Mouse (Mus musculus) embryonic fibroblast, embryonic 13.5 days (primary cell): Measurements from ENCODE around the gene Zfp941. TPM values are rescaled to one million over a fixed set of nuclear protein-coding genes. Genes with fewer than 3 reads are reported as not detected.

Experiments used
- H3K27ac ChIP-seq: 2 replicates; pipeline ENCODE4 v1.5.1; 2012; ENCODE audit warnings: low read length, control low read depth, inconsistent platforms; ENCODE audit not compliant: insufficient read depth
- H3K4me1 ChIP-seq: 2 replicates; pipeline ENCODE4 v1.6.1; 2011; ENCODE audit warnings: low read length; ENCODE audit not compliant: control insufficient read depth, insufficient read depth
- H3K4me3 ChIP-seq: 2 replicates; pipeline ENCODE4 v1.5.1; 2011; ENCODE audit warnings: mild to moderate bottlenecking, control low read depth, low read length; ENCODE audit not compliant: insufficient read depth
- CTCF ChIP-seq: IDR thresholded peaks from 2 replicates; pipeline ENCODE4 v1.5.1; 2011; ENCODE audit warnings: mild to moderate bottlenecking, control low read depth, low read length, moderate library complexity, borderline replicate concordance; ENCODE audit not compliant: insufficient read depth
- POLR2A ChIP-seq: IDR thresholded peaks from 2 replicates; pipeline ENCODE4 v1.6.1; 2011; ENCODE audit warnings: low read depth, mild to moderate bottlenecking, control low read depth, low read length, moderate library complexity
- polyA plus RNA-seq: library from polyadenylated mRNA; stranded (reverse); fragments of >200 nt; gene quantifications from 2 replicates; pipeline ENCODE4 v1.2.4, GENCODE M21; 2011; ENCODE audit warnings: low read depth; ENCODE audit not compliant: missing spikeins, insufficient read length

Gene Zfp941
- polyA plus RNA-seq, 1 experiment = 2.2 TPM

DNA sequence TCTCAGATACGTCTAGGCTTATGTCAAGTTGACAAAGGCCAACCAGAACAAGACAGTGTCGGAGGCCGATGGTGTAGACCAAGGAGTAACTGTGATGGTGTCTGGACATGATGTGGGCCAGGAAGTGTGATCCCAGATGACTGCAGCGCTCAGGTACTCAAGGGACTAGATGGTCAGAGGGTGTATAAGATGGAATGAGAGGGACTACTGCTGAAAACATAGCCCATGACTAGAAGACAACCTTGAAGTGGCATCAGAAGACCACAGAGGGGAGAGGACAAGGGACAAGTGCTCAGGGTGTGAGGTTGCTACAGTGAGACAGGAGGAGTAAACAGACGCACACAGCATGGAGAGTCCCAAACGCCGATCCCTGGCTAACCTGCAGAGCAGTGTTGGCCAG lies 21.8 kb upstream of the Zfp941 start:
- TF ChIP-seq CTCF (no peak), POLR2A (no peak)
- Histone ChIP-seq H3K4me3 (no peak overlapping the region), H3K4me1 (no peaks in the 10 kb centered on the region), H3K27ac (no peak overlapping the region)

GRCm38 (mm10) chr7:140840750-140841735 lies 19.1 kb upstream of the Zfp941 start:
- TF ChIP-seq POLR2A (no peak), CTCF (no peak)
- Histone ChIP-seq H3K27ac (no peak overlapping the region), H3K4me1 (no peaks in the 10 kb centered on the region), H3K4me3 (no peak overlapping the region)

DNA sequence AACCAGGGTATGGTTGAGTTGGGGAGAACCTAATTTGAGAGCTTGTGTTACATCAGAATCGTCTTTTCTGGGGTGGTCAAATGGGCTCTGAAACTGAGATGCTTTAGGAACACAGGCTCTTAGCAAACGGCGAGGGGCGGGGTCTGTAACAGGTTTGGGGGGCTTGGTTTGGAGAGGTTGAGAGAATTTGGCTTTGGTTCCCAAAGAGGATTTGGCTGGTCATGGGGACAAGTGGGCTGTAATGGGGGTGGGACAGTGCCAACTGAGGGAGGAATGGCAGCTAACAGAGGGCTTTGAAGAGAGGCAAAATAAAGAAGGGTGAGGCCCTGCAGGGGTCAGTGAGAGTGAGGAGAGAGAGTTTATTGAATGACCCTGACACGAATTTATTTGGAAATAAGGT lies 17.6 kb upstream of the Zfp941 start:
- TF ChIP-seq POLR2A (no peak), CTCF (no peak)
- no peaks in the 10 kb centered on the region for H3K4me1 ChIP-seq
- no peak overlapping the region for H3K4me3 ChIP-seq
- no peak overlapping the region for H3K27ac ChIP-seq

DNA sequence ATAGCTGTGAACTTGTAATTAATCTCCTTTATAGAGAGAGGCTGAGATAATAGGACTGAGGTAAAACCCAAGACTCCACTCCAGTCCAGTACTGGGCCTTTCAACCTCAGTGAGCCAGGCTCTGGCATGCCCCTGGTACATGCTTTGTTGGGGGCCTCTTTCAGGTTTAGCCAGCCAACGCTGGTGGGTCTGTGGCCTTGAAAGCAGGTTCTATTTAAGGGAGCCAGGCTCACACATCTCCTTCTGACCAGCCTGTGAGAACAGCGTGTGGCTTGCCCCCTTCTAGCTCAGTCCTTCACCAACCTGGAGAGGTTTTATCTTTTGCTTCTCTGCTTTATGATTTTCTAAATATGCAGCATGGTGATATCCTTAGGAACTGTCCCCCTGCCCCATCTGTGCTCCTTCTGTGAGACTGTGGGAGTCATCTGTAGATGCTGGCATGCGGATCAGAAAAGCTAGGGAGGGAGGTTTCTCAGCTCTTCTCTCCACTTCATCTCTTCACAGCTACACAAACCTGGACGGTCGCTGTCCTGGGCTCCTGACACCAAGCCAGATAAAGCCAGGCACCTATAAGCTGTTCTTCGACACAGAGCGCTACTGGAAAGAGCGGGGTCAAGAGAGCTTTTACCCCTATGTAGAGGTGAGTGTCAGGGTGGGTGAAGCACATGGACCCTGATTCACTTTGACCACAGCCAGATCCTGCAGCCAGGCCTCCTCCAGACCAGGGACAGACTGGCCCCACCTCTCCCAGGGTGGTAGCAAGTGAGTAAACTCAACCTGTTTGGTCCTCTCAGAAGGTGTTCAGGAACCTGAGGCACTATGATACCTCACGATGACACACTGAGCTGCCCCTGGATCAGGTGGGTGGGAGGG lies 14.5 kb upstream of the Zfp941 start:
- H3K4me3 ChIP-seq = no peak overlapping the region
- no peak for TF ChIP-seq CTCF
- no peaks in the 10 kb centered on the region for H3K4me1 ChIP-seq
- H3K27ac ChIP-seq = no peak overlapping the region

DNA sequence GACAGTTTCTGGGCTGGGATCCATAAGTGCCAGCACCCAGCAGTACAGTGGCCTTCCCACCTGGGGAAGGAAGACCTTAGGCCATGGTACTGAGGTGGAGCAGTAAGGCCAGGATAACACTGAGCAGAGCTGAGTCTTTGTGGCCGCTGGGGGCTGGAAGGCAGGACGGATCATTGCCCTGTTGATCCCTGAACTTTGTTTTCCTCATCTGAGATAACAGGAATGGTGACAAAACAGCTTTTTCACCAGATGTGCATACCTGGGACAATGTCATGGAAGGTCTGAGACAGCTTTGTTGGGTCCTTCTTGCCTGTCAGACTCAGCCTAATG lies 13.7 kb upstream of the Zfp941 start:
- no peak for TF ChIP-seq POLR2A
- TF ChIP-seq CTCF = no peak
- Histone ChIP-seq H3K27ac (no peak overlapping the region), H3K4me3 (no peak overlapping the region), H3K4me1 (no peaks in the 10 kb centered on the region)

GRCm38 (mm10) chr7:140834968-140835757 lies 13.2 kb upstream of the Zfp941 start, which contains the start of gene Urah:
Gene Urah (plus strand): TSS chr7:140835018.
- no peaks in the 10 kb centered on the region for H3K4me1 ChIP-seq
- no peak within 1 kb of the TSS for H3K4me3 ChIP-seq
- no peak for TF ChIP-seq POLR2A
- no peak within 1 kb of the TSS for H3K27ac ChIP-seq

- Histone ChIP-seq H3K4me3 (no peak overlapping the region), H3K4me1 (no peaks in the 10 kb centered on the region), H3K27ac (no peak overlapping the region)
- TF ChIP-seq POLR2A = no peak
- no peak for TF ChIP-seq CTCF
Observed at GRCm38 (mm10) chr7:140833341-140833740, 11.4 kb upstream of the Zfp941 start.

DNA sequence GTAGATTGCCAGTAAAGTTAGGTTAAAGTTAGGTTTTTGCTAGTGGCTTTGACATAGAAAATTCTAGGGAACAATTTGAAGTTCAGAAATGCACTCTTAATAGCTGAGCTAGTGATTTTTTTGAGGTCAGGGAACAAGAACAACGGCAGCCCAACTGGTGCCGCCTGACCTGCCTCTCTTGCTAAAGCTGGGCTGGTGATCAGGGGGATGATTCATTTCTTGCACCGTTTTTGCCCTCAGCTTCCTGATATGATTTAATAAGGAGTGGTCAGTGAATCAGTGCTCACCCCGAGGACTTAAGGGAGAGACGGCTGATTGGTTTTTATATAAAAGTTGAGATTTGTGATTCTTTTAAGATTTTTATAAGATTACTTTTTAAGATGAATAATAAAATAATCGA lies 9.5 kb upstream of the Zfp941 start:
- no peak overlapping the region for H3K27ac ChIP-seq
- TF ChIP-seq POLR2A (no peak), CTCF (no peak)
- H3K4me3 ChIP-seq = no peak overlapping the region
- H3K4me1 ChIP-seq = no peaks in the 10 kb centered on the region

DNA sequence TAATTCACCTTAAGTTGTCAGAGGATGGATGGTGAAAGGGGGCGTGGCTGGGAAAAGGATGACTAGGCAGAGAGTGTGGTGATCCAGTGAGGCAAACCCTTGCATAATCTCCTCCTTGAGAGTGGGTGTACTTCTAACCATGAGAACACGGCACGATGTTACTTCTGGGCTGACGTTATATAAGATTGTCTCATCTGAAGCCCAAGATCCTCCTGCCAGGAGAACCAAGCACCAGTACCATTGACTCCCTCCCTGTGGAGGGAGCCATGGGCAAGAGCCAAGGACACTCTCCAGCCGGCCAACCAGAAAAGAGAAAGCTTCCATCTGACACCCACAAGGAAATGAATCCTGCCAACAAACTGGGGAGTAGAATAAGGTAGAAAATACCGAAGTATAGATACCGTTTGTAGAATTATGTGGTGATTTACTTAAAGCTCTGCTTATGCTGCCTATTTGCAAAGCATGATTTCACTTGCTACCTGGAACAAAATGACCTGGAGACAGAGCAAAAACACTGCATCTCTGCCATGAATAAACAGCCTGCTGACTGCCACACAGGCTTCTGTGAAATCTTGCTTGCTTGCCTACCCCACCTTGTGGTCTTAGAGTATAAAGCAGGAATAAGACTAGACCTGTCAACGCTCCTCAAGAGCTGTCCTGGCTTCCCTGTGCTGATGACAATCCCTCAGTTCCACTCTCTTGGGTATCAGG lies 6.3 kb upstream of the Zfp941 start:
- Histone ChIP-seq H3K4me3 (no peak overlapping the region), H3K4me1 (no peaks in the 10 kb centered on the region), H3K27ac (no peak overlapping the region)
- TF ChIP-seq POLR2A = no peak
- TF ChIP-seq CTCF = no peak
